Mouse (Mus musculus) intestine, postnatal 0 days (tissue): ENCODE results near the gene Hmgcr. TPM values are rescaled to one million over a fixed set of nuclear protein-coding genes. Genes with fewer than 3 reads are reported as not detected.

Source experiments
- ATAC-seq: fragments of 200-750 bp; cut with Nextera tagmentation; 2 replicates; pipeline ENCODE4 v1.8.0; 2017; ENCODE audit warnings: mild to moderate bottlenecking, moderate TSS enrichment, moderate library complexity
- H3K27ac ChIP-seq: fragments of 300-500 bp; sonication (generic); 2 replicates; pipeline ENCODE4 v1.5.1; 2014; ENCODE audit warnings: mild to moderate bottlenecking, low read depth, low read length, moderate library complexity
- H3K27me3 ChIP-seq: fragments of 300-500 bp; sonication (generic); replicated peaks from 2 replicates; pipeline ENCODE4 v1.6.1; 2014; ENCODE audit warnings: low read length, mixed read lengths; ENCODE audit not compliant: control insufficient read depth, insufficient read depth
- H3K36me3 ChIP-seq: fragments of 300-500 bp; sonication (generic); 2 replicates; pipeline ENCODE4 v1.6.1; 2014; ENCODE audit warnings: mild to moderate bottlenecking, moderate library complexity; ENCODE audit not compliant: control insufficient read depth, insufficient read depth
- H3K4me1 ChIP-seq: fragments of 300-500 bp; sonication (generic); replicated peaks from 2 replicates; pipeline ENCODE4 v1.6.1; 2014; ENCODE audit warnings: antibody characterized with exemption, low read length, mixed read lengths; ENCODE audit not compliant: control insufficient read depth, insufficient read depth
- H3K4me2 ChIP-seq: fragments of 300-500 bp; sonication (generic); replicated peaks from 2 replicates; pipeline ENCODE4 v1.6.1; 2014; ENCODE audit warnings: low read depth, mild to moderate bottlenecking, moderate library complexity
- H3K4me3 ChIP-seq: fragments of 300-500 bp; sonication (generic); 2 replicates; pipeline ENCODE4 v1.5.1; 2014; ENCODE audit warnings: low read depth, low read length
- H3K9ac ChIP-seq: fragments of 300-500 bp; sonication (generic); 2 replicates; pipeline ENCODE4 v1.6.1; 2014; ENCODE audit warnings: mild to moderate bottlenecking, low read depth, low read length
- H3K9me3 ChIP-seq: fragments of 300-500 bp; sonication (generic); 2 replicates; pipeline ENCODE4 v1.6.1; 2016; ENCODE audit warnings: mixed run types; ENCODE audit not compliant: control insufficient read depth
- CTCF ChIP-seq: sonication (generic); IDR thresholded peaks from 2 replicates; pipeline ENCODE4 v1.5.1; 2016; ENCODE audit warnings: low read depth, mild to moderate bottlenecking, control low read depth, antibody characterized with exemption, moderate library complexity
- WGBS: fragments of 180-500 bp; shearing (Covaris S2); extraction: QIAGEN DNeasy Blood & Tissue Kit; methylation state at CpG from one replicate; pipeline ENCODE4 v1.1.7; 2014; 5-methylcytosine and 5-hydroxymethylcytosine counted together
- polyA plus RNA-seq: library from polyadenylated mRNA; unstranded; fragments of >200 nt; fragmentation: Nextera tagmentation; extraction: Ambion mirVana; gene quantifications from 2 replicates; pipeline ENCODE4 v1.2.1, GENCODE M21; 2015

Gene Hmgcr
- polyA plus RNA-seq, 1 experiment from 2014 or later: 23.2 TPM

- peaks cover 36% of the 10 kb centered on the region for H3K36me3 ChIP-seq
- H3K4me1 ChIP-seq: no peaks in the 10 kb centered on the region
- 76% methylated on average over 2 of the region's 2 CpGs for WGBS
- H3K4me2 ChIP-seq: no peak overlapping the region
- no peaks in the 10 kb centered on the region for H3K9me3 ChIP-seq
- TF ChIP-seq CTCF: no peak
- no peak for ATAC-seq
- H3K4me3 ChIP-seq: no peak overlapping the region
- H3K27me3 ChIP-seq: no peaks in the 10 kb centered on the region
- H3K9ac ChIP-seq: no peak overlapping the region
- no peak overlapping the region for H3K27ac ChIP-seq
These were observed 66.5 kb downstream of the Hmgcr start for GRCm38 (mm10) chr13:96604242-96604641.

GRCm38 (mm10) chr13:96599182-96599581 is 71.6 kb downstream of the Hmgcr start:
- 90% methylated on average over 9 of the region's 9 CpGs for WGBS
- H3K4me1 ChIP-seq: no peaks in the 10 kb centered on the region
- H3K27ac ChIP-seq: no peak overlapping the region
- H3K27me3 ChIP-seq: no peaks in the 10 kb centered on the region
- peaks cover 18% of the 10 kb centered on the region for H3K36me3 ChIP-seq
- no peaks in the 10 kb centered on the region for H3K9me3 ChIP-seq
- H3K4me2 ChIP-seq: no peak overlapping the region
- H3K4me3 ChIP-seq: no peak overlapping the region
- ATAC-seq: no peak
- no peak for TF ChIP-seq CTCF
- H3K9ac ChIP-seq: no peak overlapping the region

Other genes with a start within 250 kb of the Hmgcr start
- 0.14 and 0.25 TPM in 2 replicates for gene Ankdd1b, start 199.7 kb downstream of the Hmgcr start, polyA plus RNA-seq
- gene Gm17622, start 180.2 kb downstream of the Hmgcr start, polyA plus RNA-seq: not detected in 2 replicates
- gene Polk, start 128.4 kb downstream of the Hmgcr start, polyA plus RNA-seq: 2.1 and 2.2 TPM in 2 replicates
- 6.8 and 8.0 TPM in 2 replicates for gene Col4a3bp, start 128.3 kb downstream of the Hmgcr start, polyA plus RNA-seq
- gene Ankrd31, start 77.3 kb upstream of the Hmgcr start, polyA plus RNA-seq: 0.04 TPM in 1 of 2 replicates, not detected in the other